Mouse (Mus musculus): ENCODE results near the gene Babam2. TPM values are rescaled to one million over a fixed set of nuclear protein-coding genes. Genes with fewer than 3 reads are reported as not detected.

Gene Babam2
- polyA plus RNA-seq, 2 experiments: 15.3 to 21.2 TPM

GRCm38 (mm10) chr5:32001266-32001665, 303.8 kb downstream of the Babam2 start:
- Histone ChIP-seq H3K36me3 (replicated peaks; ENCODE audit: control insufficient read depth, insufficient read depth, low read depth) (no peaks in the 10 kb centered on the region), H3K4me3 (ENCODE audit: insufficient read depth in 1 of 2, low read depth in 2 of 2, low read length in 2 of 2) (no peak overlapping the region), H3K27me3 (ENCODE audit: control insufficient read depth, insufficient read depth, low read length) (no peaks in the 10 kb centered on the region), H3K27ac (no peak overlapping the region), H3K4me2 (ENCODE audit: low read depth) (no peak overlapping the region), H3K9ac (replicated peaks) (no peak overlapping the region), H3K4me1 (replicated peaks; ENCODE audit: control insufficient read depth in 2 of 2, insufficient read depth in 2 of 2, low read length in 1 of 2) (no peaks in the 10 kb centered on the region), H3K9me3 (ENCODE audit: control insufficient read depth, low read length) (no peaks in the 10 kb centered on the region)
- ATAC-seq (ENCODE audit: insufficient read depth) (no peak), DNase-seq (ENCODE audit: low read depth in 3 of 3, low spot score in 3 of 3) (no peak)
- TF ChIP-seq CTCF (IDR thresholded peaks at IDR 0.05; ENCODE audit: low read depth): no peak
- TF ChIP-seq EP300 (IDR thresholded peaks at IDR 0.05; ENCODE audit: low read depth): no peak
- 75% methylated on average over 9 of the region's 9 CpGs for WGBS (ENCODE audit: insufficient replicate concordance)

GRCm38 (mm10) chr5:32001771-32002170, 304.3 kb downstream of the Babam2 start:
- no peak overlapping the region for H3K27ac ChIP-seq
- no peak overlapping the region for H3K9ac ChIP-seq (replicated peaks)
- no peaks in the 10 kb centered on the region for H3K9me3 ChIP-seq (ENCODE audit: control insufficient read depth, low read length)
- no peaks in the 10 kb centered on the region for H3K4me1 ChIP-seq (replicated peaks; ENCODE audit: control insufficient read depth in 2 of 2, insufficient read depth in 2 of 2, low read length in 1 of 2)
- no peaks in the 10 kb centered on the region for H3K27me3 ChIP-seq (ENCODE audit: control insufficient read depth, insufficient read depth, low read length)
- ATAC-seq (ENCODE audit: insufficient read depth) (no peak), DNase-seq (ENCODE audit: low read depth in 3 of 3, low spot score in 3 of 3) (no peak)
- TF ChIP-seq EP300 (IDR thresholded peaks at IDR 0.05; ENCODE audit: low read depth) (no peak), CTCF (IDR thresholded peaks at IDR 0.05; ENCODE audit: low read depth) (no peak)
- H3K36me3 ChIP-seq (replicated peaks; ENCODE audit: control insufficient read depth, insufficient read depth, low read depth): no peaks in the 10 kb centered on the region
- H3K4me3 ChIP-seq (ENCODE audit: insufficient read depth in 1 of 2, low read depth in 2 of 2, low read length in 2 of 2): no peak overlapping the region
- no peak overlapping the region for H3K4me2 ChIP-seq (ENCODE audit: low read depth)
- 28% methylated on average over 3 of the region's 3 CpGs for WGBS (ENCODE audit: insufficient replicate concordance)

GRCm38 (mm10) chr5:32008401-32008800, 310.9 kb downstream of the Babam2 start:
- DNase-seq (ENCODE audit: low read depth in 3 of 3, low spot score in 3 of 3): no peak
- 87% methylated on average over 3 of the region's 3 CpGs for whole genome bisulfite sequencing (ENCODE audit: insufficient replicate concordance)
- H3K9me3 ChIP-seq (ENCODE audit: control insufficient read depth, low read length): no peaks in the 10 kb centered on the region
- no peaks in the 10 kb centered on the region for H3K4me1 ChIP-seq (replicated peaks; ENCODE audit: control insufficient read depth in 2 of 2, insufficient read depth in 2 of 2, low read length in 1 of 2)
- H3K4me3 ChIP-seq (ENCODE audit: insufficient read depth in 1 of 2, low read depth in 2 of 2, low read length in 2 of 2): no peak overlapping the region
- no peaks in the 10 kb centered on the region for H3K27me3 ChIP-seq (ENCODE audit: control insufficient read depth, insufficient read depth, low read length)
- ATAC-seq (ENCODE audit: insufficient read depth): no peak
- H3K4me2 ChIP-seq (ENCODE audit: low read depth): no peak overlapping the region
- no peaks in the 10 kb centered on the region for H3K36me3 ChIP-seq (replicated peaks; ENCODE audit: control insufficient read depth, insufficient read depth, low read depth)
- no peak overlapping the region for H3K9ac ChIP-seq (replicated peaks)
- H3K27ac ChIP-seq: no peak overlapping the region
- TF ChIP-seq EP300 (IDR thresholded peaks at IDR 0.05; ENCODE audit: low read depth) (no peak), CTCF (IDR thresholded peaks at IDR 0.05; ENCODE audit: low read depth) (no peak)

GRCm38 (mm10) chr5:32010056-32010455, 312.6 kb downstream of the Babam2 start:
- no peak overlapping the region for H3K4me3 ChIP-seq (ENCODE audit: insufficient read depth in 1 of 2, low read depth in 2 of 2, low read length in 2 of 2)
- H3K4me1 ChIP-seq (replicated peaks; ENCODE audit: control insufficient read depth in 2 of 2, insufficient read depth in 2 of 2, low read length in 1 of 2): no peaks in the 10 kb centered on the region
- WGBS (ENCODE audit: insufficient replicate concordance): 47% methylated on average over 4 of the region's 4 CpGs
- no peaks in the 10 kb centered on the region for H3K36me3 ChIP-seq (replicated peaks; ENCODE audit: control insufficient read depth, insufficient read depth, low read depth)
- ATAC-seq (ENCODE audit: insufficient read depth) (no peak), DNase-seq (ENCODE audit: low read depth in 3 of 3, low spot score in 3 of 3) (no peak)
- H3K27ac ChIP-seq: no peak overlapping the region
- H3K27me3 ChIP-seq (ENCODE audit: control insufficient read depth, insufficient read depth, low read length): no peaks in the 10 kb centered on the region
- H3K9ac ChIP-seq (replicated peaks): no peak overlapping the region
- no peak overlapping the region for H3K4me2 ChIP-seq (ENCODE audit: low read depth)
- TF ChIP-seq EP300 (IDR thresholded peaks at IDR 0.05; ENCODE audit: low read depth) (no peak), CTCF (IDR thresholded peaks at IDR 0.05; ENCODE audit: low read depth) (no peak)
- no peaks in the 10 kb centered on the region for H3K9me3 ChIP-seq (ENCODE audit: control insufficient read depth, low read length)

GRCm38 (mm10) chr5:32013053-32013452, 315.6 kb downstream of the Babam2 start:
- 53% methylated on average over 2 of the region's 2 CpGs for WGBS (ENCODE audit: insufficient replicate concordance)
- no peak overlapping the region for H3K27ac ChIP-seq
- TF ChIP-seq CTCF (IDR thresholded peaks at IDR 0.05; ENCODE audit: low read depth) (no peak), EP300 (IDR thresholded peaks at IDR 0.05; ENCODE audit: low read depth) (no peak)

More at GRCm38 (mm10) chr5:32013053-32013452, 315.6 kb downstream of the Babam2 start:
- no peaks in the 10 kb centered on the region for H3K36me3 ChIP-seq (replicated peaks; ENCODE audit: control insufficient read depth, insufficient read depth, low read depth)
- DNase-seq (ENCODE audit: low read depth in 3 of 3, low spot score in 3 of 3): no peak
- H3K4me1 ChIP-seq (replicated peaks; ENCODE audit: control insufficient read depth in 2 of 2, insufficient read depth in 2 of 2, low read length in 1 of 2): no peaks in the 10 kb centered on the region
- no peaks in the 10 kb centered on the region for H3K27me3 ChIP-seq (ENCODE audit: control insufficient read depth, insufficient read depth, low read length)
- no peak overlapping the region for H3K4me3 ChIP-seq (ENCODE audit: insufficient read depth in 1 of 2, low read depth in 2 of 2, low read length in 2 of 2)
- H3K4me2 ChIP-seq (ENCODE audit: low read depth): no peak overlapping the region
- no peak for ATAC-seq (ENCODE audit: insufficient read depth)
- H3K9ac ChIP-seq (replicated peaks): no peak overlapping the region
- H3K9me3 ChIP-seq (ENCODE audit: control insufficient read depth, low read length): no peaks in the 10 kb centered on the region
